Mouse (Mus musculus) adrenal gland, adult 2 months (tissue): Measurements from ENCODE around the gene Tagln3. TPM values are rescaled to one million over a fixed set of nuclear protein-coding genes. Genes with fewer than 3 reads are reported as not detected.

Source experiments
- polyA plus RNA-seq: library from polyadenylated mRNA; depleted of rRNA; stranded (reverse); fragments of >200 nt; gene quantifications from 2 replicates; pipeline ENCODE4 v1.2.3, GENCODE M21; 2012; rRNA removed
- total RNA-seq, 2 experiments: library from RNA; stranded (reverse); gene quantifications; 2 replicates each; pipeline ENCODE4 v1.2.3; 2021

Tagln3 gene
- total and polyA plus RNA-seq, 3 experiments: 0.88 to 4.3 (median 4.3) TPM

Other genes with a start within 250 kb of the Tagln3 start
- gene Gm609, start 231.6 kb downstream of the Tagln3 start, total RNA-seq: under 1 TPM in 1 of 2 experiments, not detected in 1; 0.14 TPM
- not detected in 2 replicates for gene Gm609, start 231.6 kb downstream of the Tagln3 start, polyA plus RNA-seq
- not detected for gene Gm17783, start 192.6 kb downstream of the Tagln3 start, total RNA-seq
- not detected in 2 replicates for gene Gm17783, start 192.6 kb downstream of the Tagln3 start, polyA plus RNA-seq
- gene Slc9c1, start 189.3 kb downstream of the Tagln3 start, total RNA-seq: not detected
- gene Slc9c1, start 189.3 kb downstream of the Tagln3 start, polyA plus RNA-seq: not detected in 2 replicates
- gene Gcsam, start 114.2 kb downstream of the Tagln3 start, total RNA-seq: under 1 TPM; 0.09 to 0.52 TPM
- not detected in 2 replicates for gene Gcsam, start 114.2 kb downstream of the Tagln3 start, polyA plus RNA-seq
- gene BC016579, start 70.5 kb downstream of the Tagln3 start, total RNA-seq: under 1 TPM; 0.14 to 0.26 TPM
- not detected in 2 replicates for gene BC016579, start 70.5 kb downstream of the Tagln3 start, polyA plus RNA-seq
- under 1 TPM; 0.10 to 0.58 TPM for gene Tmprss7, start 30.9 kb downstream of the Tagln3 start, total RNA-seq
- gene Tmprss7, start 30.9 kb downstream of the Tagln3 start, polyA plus RNA-seq: 0.15 and 0.28 TPM in 2 replicates
- gene Abhd10, start 18.3 kb upstream of the Tagln3 start, total RNA-seq: 10 to 100 TPM; 16.0 to 26.7 TPM
- gene Abhd10, start 18.3 kb upstream of the Tagln3 start, polyA plus RNA-seq: 4.2 and 5.9 TPM in 2 replicates
- 10 to 100 TPM; 28.4 to 29.4 TPM for gene Phldb2, start 229.0 kb upstream of the Tagln3 start, total RNA-seq
- gene Phldb2, start 229.0 kb upstream of the Tagln3 start, polyA plus RNA-seq: 11.0 and 17.6 TPM in 2 replicates